Mouse (Mus musculus) forebrain, embryonic 15.5 days (tissue): Measurements from ENCODE around the gene Kif20b. TPM values are rescaled to one million over a fixed set of nuclear protein-coding genes. Genes with fewer than 3 reads are reported as not detected.

ENCODE experiments used
- ATAC-seq: fragments of 200-750 bp; cut with Nextera tagmentation; replicated peaks from 2 replicates; pipeline ENCODE4 v1.8.0; 2017; ENCODE audit warnings: mild to moderate bottlenecking, moderate TSS enrichment, moderate library complexity
- H3K27ac ChIP-seq: fragments of 300-500 bp; sonication (generic); replicated peaks from 2 replicates; pipeline ENCODE4 v1.5.1; 2015; ENCODE audit warnings: mild to moderate bottlenecking, inconsistent platforms
- H3K27me3 ChIP-seq: fragments of 300-500 bp; sonication (generic); 2 replicates; pipeline ENCODE4 v1.6.1; 2015; ENCODE audit warnings: inconsistent platforms
- H3K36me3 ChIP-seq: fragments of 300-500 bp; sonication (generic); 2 replicates; pipeline ENCODE4 v1.6.1; 2015; ENCODE audit warnings: mild to moderate bottlenecking, inconsistent platforms
- H3K4me1 ChIP-seq: fragments of 300-500 bp; sonication (generic); 2 replicates; pipeline ENCODE4 v1.6.1; 2015; ENCODE audit warnings: inconsistent platforms
- H3K4me2 ChIP-seq: fragments of 300-500 bp; sonication (generic); replicated peaks from 2 replicates; pipeline ENCODE4 v1.6.1; 2015; ENCODE audit warnings: mild to moderate bottlenecking, inconsistent platforms
- H3K4me3 ChIP-seq: fragments of 300-500 bp; sonication (generic); 2 replicates; pipeline ENCODE4 v1.5.1; 2015; ENCODE audit warnings: mild to moderate bottlenecking, inconsistent platforms
- H3K9ac ChIP-seq: fragments of 300-500 bp; sonication (generic); replicated peaks from 2 replicates; pipeline ENCODE4 v1.6.1; 2015; ENCODE audit warnings: mild to moderate bottlenecking, inconsistent platforms
- H3K9me3 ChIP-seq: fragments of 300-500 bp; sonication (generic); 2 replicates; pipeline ENCODE4 v1.6.1; 2016; ENCODE audit warnings: inconsistent platforms
- WGBS: fragments of 180-500 bp; shearing (Covaris S2); methylation state at CpG from one replicate; pipeline ENCODE4 v1.1.7; 2015; ENCODE audit warnings: mixed read lengths; 5-methylcytosine and 5-hydroxymethylcytosine counted together
- microRNA counts: library from miRNA; unstranded; fragments of <30 nt; microRNA quantifications from one replicate; lab custom pipeline; 2016
- microRNA-seq: library from miRNA; unstranded; fragments of <30 nt; microRNA quantifications from one replicate; pipeline ENCODE4, GENCODE M21; 2016
- polyA plus RNA-seq: library from polyadenylated mRNA; unstranded; fragments of >200 nt; fragmentation: Nextera tagmentation; extraction: Ambion mirVana; gene quantifications from 2 replicates; pipeline ENCODE4 v1.2.1, GENCODE M21; 2015

Kif20b gene
- polyA plus RNA-seq, 1 experiment from 2014 or later = 33.1 TPM

DNA sequence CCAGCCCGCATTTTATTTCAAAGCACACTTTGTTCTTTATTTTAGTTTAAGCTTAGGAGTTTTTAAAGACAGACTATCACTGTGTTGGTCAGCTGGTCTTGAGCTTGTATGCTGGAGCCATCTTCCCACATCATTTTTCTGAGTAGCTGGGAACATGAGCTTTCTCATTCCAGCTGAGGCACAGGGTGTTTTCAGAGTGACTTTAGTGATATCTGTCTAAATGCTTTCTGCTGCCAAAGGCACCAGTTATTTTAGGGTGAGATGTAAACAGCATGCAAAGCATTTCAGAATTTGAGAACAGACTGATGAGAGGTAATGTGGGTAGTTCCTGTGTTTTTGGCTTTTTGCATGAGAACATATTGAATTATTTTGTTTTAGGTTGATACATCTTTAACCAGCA lies 25.0 kb downstream of the Kif20b start:
- no peaks in the 10 kb centered on the region for H3K27me3 ChIP-seq
- no peak overlapping the region for H3K9ac ChIP-seq
- no peak overlapping the region for H3K4me2 ChIP-seq
- H3K36me3 ChIP-seq = peaks cover 16% of the 10 kb centered on the region
- WGBS = 97% methylated on average over 1 of the region's 1 CpGs
- no peaks in the 10 kb centered on the region for H3K4me1 ChIP-seq
- H3K9me3 ChIP-seq = no peaks in the 10 kb centered on the region
- no peak overlapping the region for H3K27ac ChIP-seq
- ATAC-seq = no peak
- no peak overlapping the region for H3K4me3 ChIP-seq

DNA sequence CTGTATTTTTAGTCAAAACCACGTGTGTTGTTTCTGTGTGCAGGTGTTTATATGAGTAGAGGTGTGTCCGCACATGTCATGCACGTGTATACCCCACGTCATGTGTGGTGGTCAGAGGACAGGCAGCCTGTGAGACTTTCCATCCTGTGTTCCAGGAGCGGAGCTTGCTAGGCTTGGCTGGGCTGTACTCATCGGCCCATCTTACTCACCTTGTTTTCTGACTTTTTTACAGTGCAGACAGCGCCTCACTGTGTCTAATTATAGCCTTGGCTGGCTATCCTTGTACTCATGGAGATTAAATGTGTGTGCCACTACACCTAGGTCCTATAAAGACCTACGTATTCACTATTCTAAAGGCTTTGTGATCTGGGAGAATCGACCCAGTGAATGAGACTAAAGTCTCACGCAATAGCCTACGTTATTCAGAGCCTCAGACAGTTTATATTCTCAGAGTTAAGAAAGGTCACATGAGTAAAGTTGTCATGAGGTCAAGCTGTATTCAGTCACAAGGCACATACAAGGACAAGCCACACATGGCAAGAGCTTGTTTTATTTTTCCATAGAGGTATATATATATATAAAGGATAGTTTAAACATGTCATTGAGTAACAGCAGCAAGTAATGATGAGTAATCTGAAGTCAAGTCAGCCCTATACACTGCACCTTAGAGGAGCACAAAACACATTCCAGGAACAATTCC lies 31.8 kb downstream of the Kif20b start:
- Histone ChIP-seq H3K4me2 (no peak overlapping the region), H3K27me3 (no peaks in the 10 kb centered on the region), H3K9ac (no peak overlapping the region), H3K4me3 (no peak overlapping the region), H3K27ac (no peak overlapping the region), H3K9me3 (no peaks in the 10 kb centered on the region), H3K36me3 (peaks cover 34% of the 10 kb centered on the region), H3K4me1 (no peaks in the 10 kb centered on the region)
- WGBS = 90% methylated on average over 11 of the region's 11 CpGs
- no peak for ATAC-seq

DNA sequence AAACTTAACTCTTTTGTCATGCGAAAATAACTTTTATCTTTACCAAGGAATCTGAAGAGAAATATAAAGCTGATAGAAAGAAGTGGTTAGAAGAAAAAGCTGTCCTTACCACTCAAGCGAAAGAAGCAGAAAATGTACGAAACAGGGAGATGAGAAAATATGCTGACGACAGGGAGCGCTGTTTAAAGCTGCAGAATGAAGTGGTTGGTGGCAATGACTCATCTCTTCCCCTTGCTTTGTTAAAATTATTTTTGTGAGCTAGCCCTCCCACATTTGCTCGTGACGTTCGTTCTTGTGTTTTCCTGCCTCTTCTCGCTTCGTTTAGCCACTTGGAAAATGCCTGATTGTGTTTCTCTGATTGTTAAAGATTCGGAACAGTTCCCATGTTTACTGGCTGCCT lies 37.2 kb downstream of the Kif20b start:
- 75% methylated on average over 11 of the region's 11 CpGs for WGBS
- no peak for ATAC-seq
- no peak overlapping the region for H3K4me2 ChIP-seq
- H3K27ac ChIP-seq = no peak overlapping the region
- no peaks in the 10 kb centered on the region for H3K27me3 ChIP-seq
- H3K9ac ChIP-seq = no peak overlapping the region
- no peaks in the 10 kb centered on the region for H3K9me3 ChIP-seq
- H3K4me1 ChIP-seq = no peaks in the 10 kb centered on the region
- H3K36me3 ChIP-seq = peaks cover 8% of the 10 kb centered on the region
- H3K4me3 ChIP-seq = no peak overlapping the region

DNA sequence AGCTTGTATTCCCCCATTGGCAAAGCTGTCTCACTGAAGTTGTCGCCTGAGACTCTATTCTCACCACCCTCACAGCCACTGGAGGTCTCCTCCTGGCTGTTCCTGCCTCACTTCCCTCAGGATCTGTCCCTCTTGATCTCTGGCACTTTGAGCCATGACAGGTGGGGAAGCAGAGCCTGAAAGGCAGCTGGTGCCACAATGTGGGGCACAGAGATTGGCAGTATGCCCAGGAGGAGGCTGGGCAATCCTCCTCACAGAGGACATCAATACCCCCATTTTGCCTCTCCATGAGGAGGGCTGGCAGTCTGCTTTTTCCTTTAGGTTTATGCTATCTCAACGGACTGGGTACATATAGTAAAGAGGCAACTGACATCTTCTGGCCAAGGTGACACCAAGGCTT lies 62.6 kb downstream of the Kif20b start:
- Histone ChIP-seq H3K9ac (no peak overlapping the region), H3K4me1 (peaks cover 7% of the 10 kb centered on the region), H3K36me3 (no peaks in the 10 kb centered on the region), H3K27ac (no peak overlapping the region), H3K9me3 (no peaks in the 10 kb centered on the region), H3K4me3 (no peak overlapping the region), H3K4me2 (no peak overlapping the region), H3K27me3 (no peaks in the 10 kb centered on the region)
- peak; percentile 48 for ATAC-seq
- WGBS = 41% methylated on average over 2 of the region's 2 CpGs

DNA sequence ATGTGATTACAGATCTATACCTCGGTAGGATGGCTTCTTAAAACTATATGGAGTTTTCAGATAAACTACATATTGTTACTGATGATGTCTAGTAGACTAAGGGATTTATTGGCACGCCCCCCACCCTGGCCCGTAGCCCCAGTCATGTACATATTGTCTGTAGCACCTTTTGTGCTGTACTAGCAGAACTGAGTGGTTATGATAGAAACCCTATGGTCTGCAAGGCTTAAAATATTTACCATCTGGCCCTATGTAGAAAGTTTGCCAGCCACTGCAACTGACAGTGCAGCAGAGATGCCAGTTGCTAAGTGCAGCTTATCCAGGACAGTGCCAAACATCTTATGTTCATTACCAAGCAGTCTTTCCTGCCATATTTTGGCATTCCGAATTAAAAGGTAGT lies 68.3 kb downstream of the Kif20b start:
- Histone ChIP-seq H3K9ac (no peak overlapping the region), H3K27me3 (no peaks in the 10 kb centered on the region), H3K4me2 (no peak overlapping the region), H3K4me1 (no peaks in the 10 kb centered on the region), H3K36me3 (no peaks in the 10 kb centered on the region), H3K9me3 (no peaks in the 10 kb centered on the region), H3K27ac (no peak overlapping the region), H3K4me3 (no peak overlapping the region)
- peak; percentile 59; the same call in 1 of the 2 replicates for ATAC-seq
- WGBS = 72% methylated on average over 4 of the region's 4 CpGs

DNA sequence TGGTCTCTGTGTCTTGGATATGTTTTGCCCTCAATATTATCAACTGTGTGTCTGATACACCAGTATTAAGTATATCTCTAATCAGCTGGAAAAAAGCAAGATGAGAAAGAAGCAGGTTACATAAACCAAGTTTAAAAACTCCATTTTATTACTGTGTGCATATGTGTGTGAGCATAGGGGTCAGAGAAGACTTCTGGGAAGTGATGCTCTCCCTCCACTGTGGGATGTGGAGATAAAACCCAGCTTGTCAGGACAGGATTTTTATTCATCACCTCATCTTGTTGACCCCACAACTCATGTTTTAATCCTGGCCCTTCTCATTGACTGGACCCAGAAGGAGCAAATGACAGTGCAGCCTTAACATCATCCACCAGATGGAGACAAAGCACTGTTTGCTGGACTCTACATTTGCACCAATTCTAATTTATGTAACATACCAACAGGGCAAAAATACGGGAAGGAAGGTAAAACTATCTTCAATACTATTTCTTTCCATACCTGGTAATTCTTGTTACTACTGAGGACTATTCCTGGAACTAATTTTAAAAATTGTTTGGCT lies 70.9 kb downstream of the Kif20b start:
- Histone ChIP-seq H3K27ac (no peak overlapping the region), H3K9me3 (no peaks in the 10 kb centered on the region), H3K4me1 (no peaks in the 10 kb centered on the region), H3K9ac (no peak overlapping the region), H3K36me3 (no peaks in the 10 kb centered on the region), H3K4me2 (no peak overlapping the region), H3K4me3 (no peak overlapping the region), H3K27me3 (no peaks in the 10 kb centered on the region)
- ATAC-seq = peak; percentile 79
- 8% methylated on average over 1 of the region's 1 CpGs for WGBS

DNA sequence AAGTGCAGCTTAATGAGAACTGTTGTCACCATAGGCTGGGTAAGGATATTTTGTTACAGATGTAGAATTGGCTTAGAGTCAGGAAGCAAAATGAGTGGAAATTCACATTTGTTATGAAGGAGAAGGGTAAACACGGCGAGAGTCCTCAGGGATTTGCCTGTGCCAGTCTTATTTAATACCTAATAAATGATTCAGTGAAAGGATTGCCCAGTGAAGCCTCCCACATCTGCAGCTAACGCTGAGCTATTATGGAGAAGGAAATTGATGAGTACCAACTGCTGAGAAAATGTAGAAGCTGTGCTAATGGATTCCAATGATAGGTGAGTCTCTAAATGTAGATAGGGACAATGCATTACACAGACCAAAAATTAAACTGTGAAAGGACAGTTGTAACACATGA lies 92.9 kb downstream of the Kif20b start:
- Histone ChIP-seq H3K9ac (no peak overlapping the region), H3K4me2 (no peak overlapping the region), H3K27me3 (no peaks in the 10 kb centered on the region), H3K4me1 (no peaks in the 10 kb centered on the region), H3K4me3 (no peak overlapping the region), H3K9me3 (no peaks in the 10 kb centered on the region), H3K36me3 (no peaks in the 10 kb centered on the region), H3K27ac (no peak overlapping the region)
- 75% methylated on average over 3 of the region's 3 CpGs for WGBS
- ATAC-seq = no peak

DNA sequence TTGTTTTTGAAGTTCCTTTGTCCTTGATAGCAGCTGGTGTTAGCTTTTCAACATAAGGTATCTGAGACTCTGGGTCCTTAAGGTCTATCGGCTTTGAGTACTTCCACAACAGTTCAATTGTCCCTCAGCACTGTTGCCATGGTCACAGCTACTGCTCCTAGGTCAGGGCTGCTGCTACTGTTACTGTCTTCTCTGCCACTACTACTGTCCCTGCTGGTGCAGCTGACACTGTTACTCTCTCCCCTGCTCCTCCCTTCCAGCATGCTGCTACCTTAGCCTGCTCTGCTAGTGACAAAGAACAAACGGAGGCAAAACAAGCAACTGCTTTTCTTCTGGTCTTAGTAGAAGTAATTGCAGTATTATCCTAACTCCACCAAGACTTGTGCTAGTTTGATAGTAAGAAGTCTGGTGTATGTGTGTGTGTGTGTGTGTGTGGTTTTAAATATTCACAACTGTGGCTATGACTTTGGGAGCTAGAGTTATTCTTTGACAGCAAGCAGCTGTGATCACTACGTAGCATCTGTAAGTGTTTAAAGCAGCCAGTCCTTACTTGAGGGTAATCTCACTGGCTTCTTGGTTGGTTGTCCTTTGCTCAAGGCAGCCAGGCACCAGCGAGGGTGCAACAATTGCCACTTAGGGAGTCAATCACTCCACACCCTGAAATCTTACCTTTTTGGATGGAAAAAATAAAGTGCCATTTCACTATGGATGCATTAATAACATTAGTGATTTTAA lies 95.5 kb downstream of the Kif20b start:
- Histone ChIP-seq H3K36me3 (no peaks in the 10 kb centered on the region), H3K9me3 (no peaks in the 10 kb centered on the region), H3K27ac (no peak overlapping the region), H3K9ac (no peak overlapping the region), H3K4me1 (no peaks in the 10 kb centered on the region), H3K4me2 (no peak overlapping the region), H3K4me3 (no peak overlapping the region), H3K27me3 (no peaks in the 10 kb centered on the region)
- ATAC-seq = no peak
- 67% methylated on average over 4 of the region's 4 CpGs for WGBS

DNA sequence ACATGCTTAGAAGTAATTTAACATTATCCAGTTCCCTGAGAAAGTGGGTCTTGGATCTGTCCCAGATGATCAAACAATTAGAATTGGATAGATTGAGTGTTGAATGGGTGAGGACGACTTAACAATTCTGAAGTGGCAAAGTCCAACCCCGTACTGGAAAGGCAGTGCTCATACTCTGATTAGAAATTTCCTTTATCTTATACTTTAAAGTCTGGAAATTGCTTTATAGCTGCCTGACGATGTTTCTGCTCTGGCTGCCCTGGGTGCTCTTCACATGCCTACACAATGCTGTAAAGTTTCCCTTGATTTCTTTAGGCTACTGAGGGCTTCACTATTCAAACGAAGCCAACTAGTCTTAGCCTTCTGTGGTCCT lies 96.0 kb downstream of the Kif20b start:
- Histone ChIP-seq H3K4me3 (no peak overlapping the region), H3K4me2 (no peak overlapping the region), H3K36me3 (no peaks in the 10 kb centered on the region), H3K27ac (no peak overlapping the region), H3K27me3 (no peaks in the 10 kb centered on the region), H3K9ac (no peak overlapping the region), H3K4me1 (no peaks in the 10 kb centered on the region), H3K9me3 (no peaks in the 10 kb centered on the region)
- 68% methylated on average over 4 of the region's 4 CpGs for WGBS
- no peak for ATAC-seq

MicroRNA genes within 50 kb of the gene (microRNA counts, 519-probe panel; counts per million panel counts)
- microRNA mmu-miR-1950 (lab: Ali Mortazavi, UCI) = not detected

Small RNA genes lying within 50 kb of the gene (microRNA-seq; reads per million reads assigned to microRNA genes)
- gene Mir1950 = 0.88 reads per million

Other genes starting within 250 kb of the Kif20b start
- gene Slc16a12, start 175.1 kb upstream of the Kif20b start, polyA plus RNA-seq = 2.2 and 2.6 TPM in 2 replicates
- gene Pank1, start 42.9 kb upstream of the Kif20b start, polyA plus RNA-seq = 5.6 and 6.5 TPM in 2 replicates